Mouse (Mus musculus) natural killer cell, adult 2 months (primary cell): ENCODE data around the gene Mef2c.

Experiments used
- DNase-seq, 2 experiments: peaks; one replicate each; pipeline ENCODE4 v3.0.0; 2022; ENCODE audit warnings: low spot score in 2 of 2

Gene Mef2c

GRCm38 (mm10) chr13:83609517-83609878 is 105.7 kb downstream of the Mef2c start:
- DNase-seq: no peak

- DNase-seq: no peak
These were observed 106.3 kb downstream of the Mef2c start for GRCm38 (mm10) chr13:83610124-83610523.

GRCm38 (mm10) chr13:83612195-83612594 is 108.4 kb downstream of the Mef2c start:
- DNase-seq: no peak

GRCm38 (mm10) chr13:83615875-83616274 is 112.0 kb downstream of the Mef2c start:
- no peak for DNase-seq

- DNase-seq: no peak
These were observed 120.8 kb downstream of the Mef2c start for GRCm38 (mm10) chr13:83624651-83625050.

- no peak for DNase-seq
These were observed 123.6 kb downstream of the Mef2c start for GRCm38 (mm10) chr13:83627429-83627828.

GRCm38 (mm10) chr13:83628139-83628538 is 124.3 kb downstream of the Mef2c start:
- no peak for DNase-seq

- DNase-seq: no peak
These were observed 129.3 kb downstream of the Mef2c start for GRCm38 (mm10) chr13:83633155-83633554.

- DNase-seq: no peak
These were observed 131.4 kb downstream of the Mef2c start for GRCm38 (mm10) chr13:83635218-83635617.

- DNase-seq: no peak
These were observed 133.8 kb downstream of the Mef2c start for GRCm38 (mm10) chr13:83637666-83638065.

- DNase-seq: no peak
These were observed 134.9 kb downstream of the Mef2c start for GRCm38 (mm10) chr13:83638735-83639134.

GRCm38 (mm10) chr13:83649051-83649450 is 145.2 kb downstream of the Mef2c start:
- DNase-seq: no peak

GRCm38 (mm10) chr13:83649795-83650476 is 146.1 kb downstream of the Mef2c start:
- DNase-seq: peak in 1 of 2 experiments; percentile 46

- no peak for DNase-seq
These were observed 147.0 kb downstream of the Mef2c start for GRCm38 (mm10) chr13:83650807-83651206.

GRCm38 (mm10) chr13:83651941-83652548 is 148.2 kb downstream of the Mef2c start:
- DNase-seq: no peak

- DNase-seq: no peak
These were observed 148.7 kb downstream of the Mef2c start for GRCm38 (mm10) chr13:83652560-83652959.

- DNase-seq: peak; percentile 52 to 74
These were observed 151.3 kb downstream of the Mef2c start for GRCm38 (mm10) chr13:83654889-83655769.

GRCm38 (mm10) chr13:83656094-83656493 is 152.3 kb downstream of the Mef2c start:
- DNase-seq: no peak

GRCm38 (mm10) chr13:83656773-83657172 is 152.9 kb downstream of the Mef2c start:
- DNase-seq: no peak

GRCm38 (mm10) chr13:83660722-83661121 is 156.9 kb downstream of the Mef2c start:
- no peak for DNase-seq

GRCm38 (mm10) chr13:83661166-83661565 is 157.3 kb downstream of the Mef2c start:
- no peak for DNase-seq

- no peak for DNase-seq
These were observed 158.3 kb downstream of the Mef2c start for GRCm38 (mm10) chr13:83662089-83662551.
